Mouse (Mus musculus): Measurements from ENCODE around the gene Pcif1. TPM values are rescaled to one million over a fixed set of nuclear protein-coding genes. Genes with fewer than 3 reads are reported as not detected.

Pcif1 gene
- polyA plus RNA-seq (2015; fragmentation: Nextera tagmentation; extraction: Ambion mirVana), result 75.3 and 75.8 TPM in 2 replicates

DNA sequence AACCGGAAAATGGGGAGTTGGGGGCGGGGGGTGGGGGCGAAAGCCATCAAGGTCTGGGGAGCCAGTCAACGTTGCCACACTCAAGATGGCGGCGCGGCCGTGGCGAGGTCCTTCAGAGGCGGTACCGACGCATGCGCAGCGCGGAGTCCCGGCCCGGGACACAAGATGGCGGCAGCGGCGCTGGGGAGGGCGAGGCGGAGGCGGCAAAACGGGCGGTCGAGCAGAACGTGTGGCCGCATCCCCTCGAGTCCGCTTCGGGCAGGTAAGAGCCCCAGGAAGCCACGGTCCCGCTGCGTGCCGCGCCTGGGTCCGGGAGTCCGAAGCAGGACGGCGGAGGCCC lies at the start of gene Pcif1:
Gene Pcif1 (plus strand): TSS at position 77 of the 340 bp plus-strand sequence.
- peak; percentile 88 for ATAC-seq (ENCODE audit: low read depth)
- WGBS, result under 1% methylated on average over 40 of the region's 40 CpGs
- Histone ChIP-seq H3K36me3 (ENCODE audit: control insufficient read depth, insufficient read depth, low read length) (peaks cover 12% of the 10 kb centered on the region), H3K9me3 (ENCODE audit: control insufficient read depth, low read length) (no peaks in the 10 kb centered on the region), H3K4me1 (replicated peaks; ENCODE audit: control insufficient read depth, insufficient read depth, low read length) (peaks cover 18% of the 10 kb centered on the region), H3K4me2 (ENCODE audit: low read depth, low read length) (peak within 1 kb of the TSS; percentile 75), H3K27me3 (ENCODE audit: control insufficient read depth, insufficient read depth, low read depth, low read length) (no peaks in the 10 kb centered on the region), H3K27ac (ENCODE audit: low read length) (peak within 1 kb of the TSS; percentile 99), H3K9ac (ENCODE audit: low read length) (peak within 1 kb of the TSS; percentile 99), H3K4me3 (ENCODE audit: low read length) (peak within 1 kb of the TSS; percentile 79)

GRCm38 (mm10) chr2:164831029-164831428 lies 48.1 kb upstream of the Pcif1 start:
- Histone ChIP-seq H3K9me3 (ENCODE audit: control insufficient read depth, low read length) (no peaks in the 10 kb centered on the region), H3K27ac (ENCODE audit: low read length) (no peak overlapping the region), H3K4me1 (replicated peaks; ENCODE audit: control insufficient read depth, insufficient read depth, low read length) (peaks cover 18% of the 10 kb centered on the region), H3K4me2 (ENCODE audit: low read depth, low read length) (no peak overlapping the region), H3K27me3 (ENCODE audit: control insufficient read depth, insufficient read depth, low read depth, low read length) (no peaks in the 10 kb centered on the region), H3K4me3 (ENCODE audit: low read length) (no peak overlapping the region), H3K9ac (ENCODE audit: low read length) (no peak overlapping the region), H3K36me3 (ENCODE audit: control insufficient read depth, insufficient read depth, low read length) (peaks cover 3% of the 10 kb centered on the region)
- no peak for ATAC-seq (ENCODE audit: low read depth)
- WGBS, result 81% methylated on average over 10 of the region's 10 CpGs

- H3K9ac ChIP-seq (ENCODE audit: low read length), result peak overlapping the region; percentile 85
- ATAC-seq (ENCODE audit: low read depth), result no peak
- H3K4me1 ChIP-seq (replicated peaks; ENCODE audit: control insufficient read depth, insufficient read depth, low read length), result peaks cover 18% of the 10 kb centered on the region
- 55% methylated on average over 16 of the region's 16 CpGs for WGBS
- peak overlapping the region; percentile 81 for H3K4me3 ChIP-seq (ENCODE audit: low read length)
- H3K27ac ChIP-seq (ENCODE audit: low read length), result peak overlapping the region; percentile 92
- H3K27me3 ChIP-seq (ENCODE audit: control insufficient read depth, insufficient read depth, low read depth, low read length), result no peaks in the 10 kb centered on the region
- H3K9me3 ChIP-seq (ENCODE audit: control insufficient read depth, low read length), result no peaks in the 10 kb centered on the region
- peaks cover 6% of the 10 kb centered on the region for H3K36me3 ChIP-seq (ENCODE audit: control insufficient read depth, insufficient read depth, low read length)
- H3K4me2 ChIP-seq (ENCODE audit: low read depth, low read length), result peak overlapping the region; percentile 100
Observed at GRCm38 (mm10) chr2:164832032-164832747, 46.9 kb upstream of the Pcif1 start.

GRCm38 (mm10) chr2:164832748-164833301 lies 46.3 kb upstream of the Pcif1 start, which contains the start of gene Ctsa:
TSS of gene Ctsa (plus strand) at chr2:164832873.
- Histone ChIP-seq H3K27me3 (ENCODE audit: control insufficient read depth, insufficient read depth, low read depth, low read length) (no peaks in the 10 kb centered on the region), H3K36me3 (ENCODE audit: control insufficient read depth, insufficient read depth, low read length) (peaks cover 3% of the 10 kb centered on the region; the same call in 1 of the 2 replicates), H3K4me2 (ENCODE audit: low read depth, low read length) (peak within 1 kb of the TSS; percentile 100), H3K4me3 (ENCODE audit: low read length) (peak within 1 kb of the TSS; percentile 81), H3K9me3 (ENCODE audit: control insufficient read depth, low read length) (no peaks in the 10 kb centered on the region), H3K4me1 (replicated peaks; ENCODE audit: control insufficient read depth, insufficient read depth, low read length) (peaks cover 18% of the 10 kb centered on the region), H3K27ac (ENCODE audit: low read length) (peak within 1 kb of the TSS; percentile 92), H3K9ac (ENCODE audit: low read length) (peak within 1 kb of the TSS; percentile 85)
- peak; percentile 81 for ATAC-seq (ENCODE audit: low read depth)
- under 1% methylated on average over 35 of the region's 35 CpGs for WGBS

- Histone ChIP-seq H3K4me3 (ENCODE audit: low read length) (peak within 1 kb of the TSS; percentile 81), H3K4me1 (replicated peaks; ENCODE audit: control insufficient read depth, insufficient read depth, low read length) (peaks cover 18% of the 10 kb centered on the region), H3K36me3 (ENCODE audit: control insufficient read depth, insufficient read depth, low read length) (peaks cover 8% of the 10 kb centered on the region), H3K9ac (ENCODE audit: low read length) (peak within 1 kb of the TSS; percentile 85), H3K27ac (ENCODE audit: low read length) (peak within 1 kb of the TSS; percentile 92), H3K9me3 (ENCODE audit: control insufficient read depth, low read length) (no peaks in the 10 kb centered on the region), H3K4me2 (ENCODE audit: low read depth, low read length) (peak within 1 kb of the TSS; percentile 100), H3K27me3 (ENCODE audit: control insufficient read depth, insufficient read depth, low read depth, low read length) (no peaks in the 10 kb centered on the region)
- WGBS, result under 1% methylated on average over 31 of the region's 31 CpGs
- peak; percentile 79 for ATAC-seq (ENCODE audit: low read depth)
Observed at GRCm38 (mm10) chr2:164833314-164833959, 45.7 kb upstream of the Pcif1 start, which contains the start of gene Neurl2. TSS of gene Neurl2 (minus strand) at chr2:164833456.

GRCm38 (mm10) chr2:164834531-164834930 lies 44.6 kb upstream of the Pcif1 start:
- WGBS, result 39% methylated on average over 8 of the region's 8 CpGs
- no peak for ATAC-seq (ENCODE audit: low read depth)

DNA sequence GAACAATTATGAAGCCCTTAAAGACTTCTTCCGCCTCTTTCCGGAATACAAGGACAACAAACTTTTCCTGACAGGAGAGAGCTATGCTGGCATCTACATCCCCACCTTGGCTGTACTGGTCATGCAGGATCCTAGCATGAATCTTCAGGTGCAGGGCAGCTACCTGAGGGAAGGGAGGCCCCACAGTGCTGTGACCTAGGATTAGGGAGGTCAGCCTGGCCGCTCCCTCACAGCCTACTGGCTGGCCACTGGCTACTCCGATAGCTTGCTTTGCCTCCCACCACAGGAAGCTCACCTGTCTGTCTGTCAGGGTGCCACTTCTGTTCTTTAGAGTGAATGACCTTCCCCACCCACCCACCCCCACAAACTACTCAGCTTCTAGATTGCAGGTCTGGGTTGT lies 43.9 kb upstream of the Pcif1 start:
- H3K36me3 ChIP-seq (ENCODE audit: control insufficient read depth, insufficient read depth, low read length), result peaks cover 21% of the 10 kb centered on the region
- 92% methylated on average over 4 of the region's 4 CpGs for WGBS
- H3K27me3 ChIP-seq (ENCODE audit: control insufficient read depth, insufficient read depth, low read depth, low read length), result no peaks in the 10 kb centered on the region
- peak overlapping the region; percentile 100; the same call in 1 of the 2 replicates for H3K4me2 ChIP-seq (ENCODE audit: low read depth, low read length)
- H3K4me1 ChIP-seq (replicated peaks; ENCODE audit: control insufficient read depth, insufficient read depth, low read length), result peaks cover 18% of the 10 kb centered on the region
- H3K9me3 ChIP-seq (ENCODE audit: control insufficient read depth, low read length), result no peaks in the 10 kb centered on the region
- H3K27ac ChIP-seq (ENCODE audit: low read length), result no peak overlapping the region
- H3K9ac ChIP-seq (ENCODE audit: low read length), result no peak overlapping the region
- ATAC-seq (ENCODE audit: low read depth), result no peak
- H3K4me3 ChIP-seq (ENCODE audit: low read length), result no peak overlapping the region

More at GRCm38 (mm10) chr2:164834531-164834930, 44.6 kb upstream of the Pcif1 start:
- peak overlapping the region; percentile 81 for H3K4me3 ChIP-seq (ENCODE audit: low read length)
- no peak overlapping the region for H3K27ac ChIP-seq (ENCODE audit: low read length)
- H3K27me3 ChIP-seq (ENCODE audit: control insufficient read depth, insufficient read depth, low read depth, low read length), result no peaks in the 10 kb centered on the region
- peaks cover 18% of the 10 kb centered on the region for H3K4me1 ChIP-seq (replicated peaks; ENCODE audit: control insufficient read depth, insufficient read depth, low read length)
- H3K4me2 ChIP-seq (ENCODE audit: low read depth, low read length), result peak overlapping the region; percentile 100
- peaks cover 15% of the 10 kb centered on the region for H3K36me3 ChIP-seq (ENCODE audit: control insufficient read depth, insufficient read depth, low read length)
- no peaks in the 10 kb centered on the region for H3K9me3 ChIP-seq (ENCODE audit: control insufficient read depth, low read length)
- peak overlapping the region; percentile 85 for H3K9ac ChIP-seq (ENCODE audit: low read length)

- H3K27ac ChIP-seq (ENCODE audit: low read length), result no peak overlapping the region
- no peaks in the 10 kb centered on the region for H3K4me1 ChIP-seq (replicated peaks; ENCODE audit: control insufficient read depth, insufficient read depth, low read length)
- H3K9me3 ChIP-seq (ENCODE audit: control insufficient read depth, low read length), result 0 out of 2 replicates have a peak, but pooled peaks cover 2% of the 10 kb centered on the region
- peaks cover 10% of the 10 kb centered on the region for H3K36me3 ChIP-seq (ENCODE audit: control insufficient read depth, insufficient read depth, low read length)
- WGBS, result 51% methylated on average over 3 of the region's 3 CpGs
- H3K27me3 ChIP-seq (ENCODE audit: control insufficient read depth, insufficient read depth, low read depth, low read length), result no peaks in the 10 kb centered on the region
- H3K9ac ChIP-seq (ENCODE audit: low read length), result no peak overlapping the region
- H3K4me3 ChIP-seq (ENCODE audit: low read length), result no peak overlapping the region
- no peak for ATAC-seq (ENCODE audit: low read depth)
- no peak overlapping the region for H3K4me2 ChIP-seq (ENCODE audit: low read depth, low read length)
Observed at GRCm38 (mm10) chr2:164845782-164846181, 33.3 kb upstream of the Pcif1 start.

GRCm38 (mm10) chr2:164850061-164850460 lies 29.0 kb upstream of the Pcif1 start:
- Histone ChIP-seq H3K36me3 (ENCODE audit: control insufficient read depth, insufficient read depth, low read length) (peaks cover 17% of the 10 kb centered on the region), H3K9me3 (ENCODE audit: control insufficient read depth, low read length) (0 out of 2 replicates have a peak, but pooled peaks cover 2% of the 10 kb centered on the region), H3K9ac (ENCODE audit: low read length) (no peak overlapping the region), H3K4me1 (replicated peaks; ENCODE audit: control insufficient read depth, insufficient read depth, low read length) (peaks cover 5% of the 10 kb centered on the region), H3K4me3 (ENCODE audit: low read length) (no peak overlapping the region), H3K27ac (ENCODE audit: low read length) (no peak overlapping the region), H3K4me2 (ENCODE audit: low read depth, low read length) (no peak overlapping the region), H3K27me3 (ENCODE audit: control insufficient read depth, insufficient read depth, low read depth, low read length) (no peaks in the 10 kb centered on the region)
- no peak for ATAC-seq (ENCODE audit: low read depth)
- 56% methylated on average over 8 of the region's 8 CpGs for WGBS

Data from lung, embryonic 16.5 days (tissue).